Mouse (Mus musculus) mesoderm, embryonic 11.5 days (tissue): ENCODE results near the gene Med29.

Experiments
- DNase-seq: peaks from one replicate; pipeline ENCODE4 v3.0.0-alpha.2; 2012; ENCODE audit warnings: low read depth, low spot score

Gene Med29

DNA sequence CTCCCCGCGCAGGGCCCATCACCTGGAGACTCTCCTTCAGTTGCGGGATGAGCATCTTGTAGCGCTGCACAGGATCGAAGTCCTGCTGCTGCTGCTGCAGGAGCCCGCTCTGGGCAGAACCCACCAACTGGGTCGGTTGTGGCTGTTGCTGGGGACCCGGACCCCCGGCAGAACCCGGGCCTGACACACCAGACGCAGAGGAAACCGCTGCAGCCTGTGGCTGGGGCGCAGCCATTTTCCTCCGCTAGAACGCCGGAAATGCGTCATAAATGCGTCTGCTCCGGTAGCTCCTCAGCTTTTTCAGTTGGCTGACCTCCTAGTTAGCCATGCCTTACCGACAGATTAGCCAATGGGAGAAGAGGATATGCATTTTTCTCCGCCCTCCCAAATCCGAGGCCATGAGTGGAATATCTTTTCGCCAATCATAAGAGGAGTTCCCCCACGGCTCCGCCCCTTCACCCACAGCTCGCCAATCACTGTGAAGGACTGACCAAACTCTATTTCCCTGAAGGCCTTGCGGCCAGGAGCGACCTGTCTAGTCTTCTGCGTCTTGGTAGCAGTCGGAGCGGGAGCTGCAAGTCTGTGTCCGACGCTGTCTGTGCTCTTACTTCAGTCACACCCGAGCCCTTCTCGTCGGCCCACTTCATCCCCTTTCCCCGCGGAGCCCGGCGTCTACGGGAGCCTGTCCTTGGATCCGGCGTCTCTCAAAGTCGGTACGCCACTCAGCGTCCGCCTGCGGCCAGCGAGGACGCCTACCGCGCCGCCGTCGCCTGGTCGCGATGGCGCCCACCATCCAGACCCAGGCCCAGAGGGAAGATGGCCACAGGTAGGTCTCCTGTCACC lies at the start of gene Med29, which contains the start of gene Paf1:
Gene Med29, minus strand, starts transcription at position 280 of the 843 bp plus-strand sequence.
Gene Paf1, plus strand, starts transcription at position 523 of the 843 bp plus-strand sequence.
- peak; percentile 99 for DNase-seq

DNA sequence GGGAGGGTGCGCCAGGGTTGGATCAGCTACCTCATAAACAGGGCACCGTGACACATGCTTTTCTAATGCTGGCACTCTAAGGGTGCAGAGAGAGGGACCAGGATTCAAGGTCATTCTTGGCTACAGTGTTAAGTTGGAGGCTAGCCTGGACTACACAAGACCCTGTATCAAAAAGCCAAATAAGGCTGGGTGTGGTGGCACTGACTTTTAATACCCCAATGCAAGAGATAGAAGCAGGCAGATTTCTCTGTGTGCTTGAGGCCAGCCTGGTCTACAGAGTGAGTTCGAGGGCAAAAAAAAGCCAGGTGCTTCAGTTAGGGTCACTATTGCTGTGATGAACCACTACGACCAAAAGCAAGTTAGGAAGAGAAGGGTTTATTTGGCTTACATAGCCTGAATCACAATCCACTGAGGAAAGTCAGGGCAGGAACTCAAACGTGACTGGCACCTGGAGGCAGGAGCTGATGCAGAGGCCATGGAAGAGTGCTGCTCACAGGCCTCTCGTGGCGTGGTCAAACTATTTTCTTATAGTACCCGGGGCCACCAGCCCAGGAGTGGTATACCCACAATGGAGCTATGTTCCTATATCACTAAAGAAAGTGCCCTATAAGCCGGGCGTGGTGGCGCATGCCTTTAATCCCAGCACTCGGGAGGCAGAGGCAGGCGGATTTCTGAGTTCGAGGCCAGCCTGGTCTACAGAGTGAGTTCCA lies 49.4 kb upstream of the Med29 start:
- DNase-seq = no peak

DNA sequence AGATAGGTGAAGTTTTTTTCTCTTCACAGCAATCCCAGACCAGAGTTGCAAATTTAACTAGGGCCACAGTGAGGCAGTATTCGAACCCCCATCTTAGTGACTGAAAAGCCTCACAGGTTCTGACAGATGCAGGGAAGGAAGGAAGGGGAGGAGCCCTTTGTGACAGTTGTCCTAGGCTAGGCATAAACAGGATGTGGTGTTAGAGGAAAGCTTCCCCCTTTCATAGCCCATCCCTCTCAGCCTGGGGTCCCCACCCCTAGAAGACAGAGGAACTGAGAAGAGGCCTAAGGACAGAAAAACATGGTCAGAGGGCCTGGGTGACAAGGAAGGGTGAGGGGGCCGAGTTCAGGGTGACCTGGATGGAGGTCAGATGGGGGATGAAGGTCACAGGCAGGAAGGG lies 48.2 kb upstream of the Med29 start:
- DNase-seq = no peak

DNA sequence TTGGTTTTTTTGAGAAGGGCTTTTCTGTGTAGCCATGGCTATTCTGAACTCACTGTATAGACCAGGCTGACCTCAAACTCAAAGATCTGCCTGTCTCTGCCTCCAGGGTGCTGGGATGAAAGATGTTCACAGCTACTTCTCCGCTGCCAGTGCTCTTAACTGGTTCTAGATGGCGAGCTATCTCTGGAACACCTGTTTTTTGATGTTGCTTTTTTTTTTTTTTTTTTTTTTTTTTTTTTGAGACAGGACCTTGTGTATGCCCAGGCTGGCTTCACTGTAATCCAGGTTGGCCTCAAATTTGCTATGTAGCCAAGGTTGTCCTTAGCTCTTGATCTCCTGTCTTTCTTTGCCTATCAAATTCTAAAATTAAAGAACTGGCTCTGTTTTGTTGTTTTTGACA lies 46.3 kb upstream of the Med29 start:
- DNase-seq = no peak

DNA sequence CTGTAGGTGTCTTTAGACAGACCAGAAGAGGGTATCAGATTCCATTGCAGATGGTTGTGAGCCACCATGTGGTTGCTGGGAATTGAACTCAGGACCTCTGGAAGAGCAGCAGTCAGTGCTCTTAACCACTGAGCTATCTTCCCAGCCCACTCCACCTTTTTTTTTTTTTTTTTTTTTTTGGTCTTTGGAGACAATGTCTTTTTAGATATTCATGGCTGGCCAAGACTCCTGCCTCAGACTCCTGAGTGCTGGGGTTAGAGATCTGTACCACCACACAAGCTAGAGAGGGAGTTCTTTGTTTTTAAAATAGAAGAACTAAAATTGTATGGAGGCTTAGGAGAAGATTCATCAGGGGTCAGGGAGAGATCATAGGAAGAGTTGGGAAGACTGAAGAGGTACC lies 45.5 kb upstream of the Med29 start:
- DNase-seq = no peak

DNA sequence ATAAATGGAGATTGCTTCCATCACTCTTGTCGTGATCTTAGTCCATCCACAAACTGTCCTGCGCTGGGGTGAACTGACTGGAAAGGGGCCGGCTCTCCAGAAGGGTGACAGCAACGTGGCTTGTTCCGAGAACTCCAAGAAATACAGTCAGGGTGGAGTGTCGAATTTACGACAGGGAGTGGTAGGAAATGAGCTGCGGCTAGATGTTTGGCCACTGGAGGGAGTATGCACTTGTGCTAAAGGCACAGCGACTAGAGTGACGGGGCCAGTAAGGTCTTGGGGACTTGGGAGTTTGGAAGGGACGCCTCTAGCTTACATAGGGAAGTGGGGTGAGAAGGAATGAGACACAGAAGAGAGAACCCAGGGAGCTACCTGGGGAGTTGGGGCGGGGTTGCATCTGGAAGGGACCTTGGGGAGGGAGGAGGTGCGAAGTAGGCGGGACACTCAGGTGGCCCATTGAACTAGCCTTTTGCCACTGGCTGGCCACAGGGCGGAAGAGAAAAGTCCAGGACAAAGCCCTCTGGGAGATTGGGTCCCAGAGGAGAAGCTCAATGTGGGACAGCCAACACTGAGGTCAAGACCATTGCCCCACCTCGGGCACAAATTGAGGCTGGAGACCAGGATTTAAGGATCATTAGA lies 44.5 kb upstream of the Med29 start, which contains the start of gene Gmfg:
Gene Gmfg, plus strand, starts transcription at position 516 of the 639 bp plus-strand sequence.
- peak; percentile 86 for DNase-seq

DNA sequence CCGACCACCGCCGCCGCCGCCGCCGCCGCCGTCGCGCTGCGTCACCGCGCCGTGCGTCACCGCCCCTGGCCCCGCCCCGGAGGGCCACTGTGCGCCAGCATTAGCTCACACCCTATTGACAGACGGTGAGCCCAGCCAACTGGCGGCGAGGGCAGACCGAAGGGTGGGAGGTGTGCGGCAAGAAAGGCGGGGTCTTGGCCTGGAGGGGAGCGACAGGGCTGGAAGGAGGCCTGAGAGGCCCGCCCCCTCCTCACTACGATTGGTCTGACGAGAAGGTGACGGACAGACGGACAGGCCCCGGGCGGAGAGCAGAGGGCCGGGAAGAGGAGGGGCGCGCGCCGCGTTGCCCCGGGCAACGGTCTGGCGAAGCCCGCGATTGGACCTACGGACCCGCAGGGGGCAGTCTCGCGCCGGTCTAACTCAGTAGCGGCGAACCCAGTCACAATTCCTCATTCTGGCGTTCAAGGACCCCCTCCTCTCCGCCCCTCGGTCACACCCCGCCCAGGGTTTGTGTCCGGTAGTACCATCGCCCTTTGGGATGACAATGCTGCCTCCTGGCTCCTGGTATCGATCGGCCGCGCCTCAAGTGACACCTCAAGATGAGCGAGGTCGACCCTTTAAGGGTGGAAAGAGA lies 43.9 kb upstream of the Med29 start:
- DNase-seq = peak; percentile 100

DNA sequence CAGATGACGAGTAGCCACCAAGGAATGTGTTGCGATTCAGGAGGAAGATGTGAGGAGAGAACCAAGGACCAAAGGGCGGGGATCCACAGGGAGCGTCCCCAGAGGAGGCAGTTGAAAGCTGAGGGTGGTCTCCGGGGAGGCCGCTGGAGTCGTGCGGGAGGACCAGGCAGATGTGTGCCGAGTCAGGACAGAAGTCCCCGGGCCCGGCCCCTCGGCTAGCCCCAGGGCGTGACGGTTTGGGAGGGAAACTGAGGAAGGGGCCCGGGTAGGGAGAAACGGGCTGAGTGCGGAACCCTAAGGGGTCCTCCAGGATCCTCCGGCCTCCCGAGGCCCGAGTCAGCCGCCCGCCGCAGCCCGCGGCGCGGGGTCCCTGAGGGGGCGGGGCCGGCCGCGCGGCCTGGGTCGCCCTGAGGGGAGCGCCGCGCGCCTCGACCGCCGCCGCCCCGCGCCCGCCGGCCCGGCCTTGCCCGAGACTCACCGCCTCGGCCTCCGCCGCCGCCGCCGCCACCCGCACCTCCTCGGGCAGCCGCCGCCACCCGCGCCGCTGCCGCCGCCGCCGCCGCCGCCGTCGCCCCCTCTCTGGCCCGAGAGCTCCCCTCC lies 43.3 kb upstream of the Med29 start:
- no peak for DNase-seq

DNA sequence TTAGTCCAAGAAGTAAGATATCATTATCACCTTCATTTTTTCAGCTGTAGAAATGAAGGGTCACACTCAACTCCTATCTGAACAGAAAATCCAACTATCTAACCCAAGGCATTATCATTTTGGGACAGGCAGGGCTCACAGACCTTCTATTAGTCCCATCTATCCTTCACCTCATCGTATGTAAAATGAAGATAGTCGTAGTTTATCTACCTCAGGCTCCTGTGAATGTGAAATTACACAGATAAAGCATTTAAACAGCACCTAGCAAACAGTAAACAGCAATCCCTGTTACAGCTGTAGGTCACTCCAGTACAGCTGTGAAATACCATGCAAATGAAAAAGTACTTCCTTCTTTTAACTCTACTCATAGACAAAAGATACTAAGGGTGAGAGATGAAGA lies 39.7 kb upstream of the Med29 start:
- no peak for DNase-seq

DNA sequence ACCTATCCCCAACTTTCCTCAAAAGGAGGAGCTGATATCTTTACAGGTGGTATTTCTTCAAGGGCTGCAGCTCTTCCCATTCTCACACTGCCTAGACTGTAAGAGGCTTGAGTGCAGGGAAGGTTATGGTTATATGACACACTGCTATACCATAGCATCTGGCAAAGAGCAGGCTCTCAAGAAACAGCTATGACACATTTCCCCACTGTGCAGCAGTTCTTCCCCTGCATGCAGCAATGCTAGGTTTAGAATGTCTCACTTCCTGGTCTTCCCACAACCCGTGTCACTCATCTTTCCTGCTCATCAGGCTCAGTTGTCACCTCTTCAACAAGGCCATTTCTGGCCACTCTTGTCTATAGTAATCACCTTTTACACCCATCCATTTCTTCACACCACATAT lies 38.0 kb upstream of the Med29 start:
- no peak for DNase-seq

DNA sequence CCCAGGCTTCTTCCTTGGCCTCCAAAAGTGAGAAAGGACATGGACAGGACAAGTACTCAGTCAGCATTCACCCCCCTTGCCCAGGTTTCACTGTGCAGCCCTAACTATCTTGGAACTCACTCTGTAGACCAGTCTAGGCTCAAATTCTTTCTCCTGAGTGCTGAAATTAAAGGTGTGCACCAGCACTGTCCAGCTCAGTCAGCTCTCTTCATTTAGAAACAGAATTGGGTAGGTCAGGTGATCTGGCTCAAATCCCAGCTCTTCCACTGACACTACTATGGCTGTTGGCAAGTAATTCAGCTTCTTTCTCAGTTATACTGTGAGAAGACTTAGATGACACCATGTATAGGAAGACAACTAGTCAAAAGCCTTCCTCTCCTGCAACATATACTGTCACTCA lies 35.2 kb upstream of the Med29 start:
- no peak for DNase-seq

DNA sequence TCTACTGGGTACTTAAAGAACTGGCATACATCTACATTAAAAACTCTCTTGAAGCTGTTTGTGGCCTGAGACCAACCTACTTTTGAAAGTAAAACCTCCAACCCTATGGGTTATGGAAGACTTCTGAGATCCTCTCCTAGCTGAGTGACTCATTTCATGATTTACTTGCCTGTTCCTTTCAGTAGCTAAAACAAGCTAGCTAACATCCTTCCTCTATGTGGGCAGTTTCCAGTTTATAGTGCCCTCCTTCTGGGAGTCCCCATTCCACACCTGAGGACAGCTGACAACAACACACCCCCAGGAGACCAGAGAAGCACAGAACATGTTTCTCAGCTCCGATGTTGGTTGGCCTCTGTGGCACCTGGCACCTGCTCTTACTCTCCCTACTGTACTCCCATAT lies 30.5 kb upstream of the Med29 start:
- no peak for DNase-seq

DNA sequence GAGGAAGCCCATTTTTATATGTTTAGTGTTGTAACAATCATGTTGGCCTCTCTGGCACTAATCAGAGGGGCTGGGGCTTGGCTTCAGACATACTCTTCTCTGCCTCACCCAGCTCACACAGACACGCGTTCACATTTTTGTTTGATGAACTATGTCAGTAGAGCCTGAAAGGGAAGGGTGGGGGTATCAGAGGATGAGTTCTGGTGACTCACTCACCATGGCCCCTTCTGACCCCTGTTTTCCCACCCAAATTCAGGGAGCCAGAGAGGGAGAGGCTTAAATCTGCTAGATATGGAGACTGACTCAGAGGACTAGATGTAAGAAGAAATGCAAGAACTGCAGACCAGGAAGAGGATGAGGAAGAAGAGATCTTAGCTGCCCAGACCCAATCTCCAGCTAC lies 26.9 kb upstream of the Med29 start:
- DNase-seq = no peak

DNA sequence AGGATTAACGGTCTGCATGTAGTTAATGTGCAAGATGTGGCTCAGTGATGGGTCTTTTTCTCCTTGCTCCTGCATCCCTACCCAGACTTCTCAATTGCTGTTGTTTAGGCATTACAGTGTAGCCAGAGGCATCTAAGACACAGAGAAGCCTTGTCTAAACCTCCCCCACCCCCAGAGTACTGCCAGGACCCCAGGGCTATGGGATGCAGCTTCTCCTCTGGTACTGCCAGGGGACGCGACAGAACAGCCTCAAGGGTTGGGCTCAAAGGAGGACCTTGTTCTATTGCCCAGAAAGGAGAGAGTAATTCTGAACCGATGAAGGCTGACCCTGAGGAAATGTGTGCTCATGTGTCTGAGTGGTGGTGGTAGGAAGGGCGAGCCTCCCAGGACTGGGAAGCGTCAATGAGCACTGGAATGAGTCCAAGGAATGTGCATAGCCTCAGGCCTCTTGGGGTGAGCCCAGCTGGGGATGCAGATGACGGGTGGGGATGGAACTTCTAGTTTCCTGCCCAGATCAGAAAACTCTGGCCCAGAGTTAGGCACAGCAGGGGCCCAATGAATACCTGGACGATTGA lies 25.7 kb upstream of the Med29 start:
- DNase-seq = no peak

DNA sequence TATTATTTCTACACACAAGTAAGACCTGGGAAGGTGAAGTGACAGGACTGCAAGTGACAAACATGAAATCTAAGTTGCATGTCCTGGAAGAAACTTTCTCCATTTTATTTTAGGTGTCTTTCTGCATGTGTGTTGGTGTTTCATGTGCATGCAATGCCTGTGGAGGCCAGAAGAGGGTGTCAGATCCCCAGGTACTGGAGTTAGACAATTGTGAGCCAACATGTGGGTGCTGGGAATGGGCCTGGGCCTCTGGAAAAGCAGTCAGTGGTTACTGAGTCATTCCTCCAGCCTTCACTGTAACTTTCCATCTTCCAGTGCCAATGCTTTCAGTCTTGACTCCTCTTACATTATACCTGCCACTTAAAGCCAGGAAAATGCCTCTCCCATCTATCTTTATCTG lies 24.9 kb upstream of the Med29 start:
- no peak for DNase-seq

DNA sequence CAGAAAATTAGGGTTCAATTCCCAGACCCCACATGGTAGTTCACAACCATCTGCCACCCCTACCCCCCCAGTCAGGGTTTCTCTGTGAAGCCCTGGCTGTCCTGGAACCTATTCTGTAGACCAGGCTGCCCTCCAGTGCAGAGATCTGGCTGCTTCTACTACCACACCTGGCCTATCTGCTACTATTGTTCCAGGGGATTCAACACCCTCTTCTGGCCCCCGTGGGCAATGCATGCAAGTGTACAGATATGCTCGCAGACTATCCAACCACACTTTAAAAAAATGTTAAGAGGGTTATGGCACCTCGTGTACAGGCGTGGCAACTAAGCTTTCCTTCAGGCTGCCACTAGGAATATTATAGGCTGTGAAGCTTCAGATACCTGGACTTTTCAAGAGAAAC lies 20.3 kb upstream of the Med29 start:
- DNase-seq = no peak

DNA sequence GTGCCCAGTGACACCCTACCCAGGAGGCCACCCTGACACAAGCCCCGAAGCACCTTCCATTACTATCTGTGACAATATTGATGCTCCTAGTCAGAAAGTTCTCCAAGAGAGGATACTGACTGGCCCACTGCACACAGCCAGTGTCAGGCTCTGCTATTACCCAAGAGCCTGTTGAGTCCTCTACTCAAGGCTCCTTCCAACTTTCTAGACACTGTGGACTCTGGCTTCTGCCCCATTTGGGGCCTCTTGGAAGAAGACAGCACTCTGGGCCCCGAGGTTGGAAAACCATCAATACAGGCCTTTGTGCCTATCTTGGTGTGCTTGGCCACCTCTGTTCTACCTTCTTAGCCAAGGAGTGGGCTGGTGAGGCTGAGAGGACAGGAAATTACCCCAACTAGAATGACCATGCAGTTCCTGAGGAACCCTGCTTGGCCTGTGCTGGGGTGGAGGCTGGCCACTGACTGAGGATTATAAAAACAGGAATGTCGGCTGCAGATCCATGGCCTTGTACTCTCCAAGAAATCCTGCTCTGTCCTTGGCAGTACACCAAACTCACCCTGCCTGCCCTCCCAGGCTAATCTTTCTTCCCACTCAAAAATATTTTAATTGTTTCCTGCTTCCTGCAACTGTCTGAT lies 18.4 kb upstream of the Med29 start:
- no peak for DNase-seq

DNA sequence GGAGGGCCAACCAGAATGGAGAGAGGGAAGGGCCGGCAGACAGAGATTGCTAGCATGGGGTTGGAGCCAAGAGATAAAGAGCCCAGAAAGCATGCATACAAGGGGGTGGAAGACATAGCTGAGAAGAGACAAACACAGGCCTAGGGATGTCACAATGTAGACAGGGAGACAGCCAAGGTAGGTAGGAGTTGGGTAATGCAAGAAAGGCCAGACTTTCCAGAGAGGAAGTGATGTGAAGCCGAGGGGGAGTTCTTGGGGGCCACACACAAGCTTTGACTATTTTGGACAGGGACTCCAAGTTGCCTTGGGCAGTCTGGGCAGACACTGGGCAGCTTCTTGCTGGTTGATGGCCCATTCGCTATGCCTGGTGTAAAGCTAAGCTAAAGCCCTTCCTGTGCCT lies 9.4 kb upstream of the Med29 start:
- DNase-seq = no peak

DNA sequence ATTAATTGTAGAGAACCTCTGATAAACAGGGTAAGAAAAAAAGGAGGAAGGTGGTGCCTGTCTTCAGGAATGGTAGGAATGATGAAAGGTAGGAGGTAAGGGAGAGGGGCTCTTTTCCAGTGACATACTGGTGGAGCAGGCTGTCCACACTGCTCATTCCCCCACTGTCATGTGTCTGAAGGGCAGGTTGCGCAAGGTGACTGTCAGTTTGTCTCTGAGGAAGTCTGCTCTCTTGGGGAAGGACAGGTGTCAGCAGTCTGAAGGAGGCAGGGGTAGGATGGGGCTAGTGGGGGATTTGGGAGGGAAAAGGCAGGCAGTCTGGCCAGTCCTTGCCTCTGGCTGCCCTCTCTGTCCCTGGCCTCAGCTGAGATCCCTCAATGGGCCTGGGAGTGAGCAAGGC lies 8.5 kb upstream of the Med29 start:
- DNase-seq = no peak

DNA sequence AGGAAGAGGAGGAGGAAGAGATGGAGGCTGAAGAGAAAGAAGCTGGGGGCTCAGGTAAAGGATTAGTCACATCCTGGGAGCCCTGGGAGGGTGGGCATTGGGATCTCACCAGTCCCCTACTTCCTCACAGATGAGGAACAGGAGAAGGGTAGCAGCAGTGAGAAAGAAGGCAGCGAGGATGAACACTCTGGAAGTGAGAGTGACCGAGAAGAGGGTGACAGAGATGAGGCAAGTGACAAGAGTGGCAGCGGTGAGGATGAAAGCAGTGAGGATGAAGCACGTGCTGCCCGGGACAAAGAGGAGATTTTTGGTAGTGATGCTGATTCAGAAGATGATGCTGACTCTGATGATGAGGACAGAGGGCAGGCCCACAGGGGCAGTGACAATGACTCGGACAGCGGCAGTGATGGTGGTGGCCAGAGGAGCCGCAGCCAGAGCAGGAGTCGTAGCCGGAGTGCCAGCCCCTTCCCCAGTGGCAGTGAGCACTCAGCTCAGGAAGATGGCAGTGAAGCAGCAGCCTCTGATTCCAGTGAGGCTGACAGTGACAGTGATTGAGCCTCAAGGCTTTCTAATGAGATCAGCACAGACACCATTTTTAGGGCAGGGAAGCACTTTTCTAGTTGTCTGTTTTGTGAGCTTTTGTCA lies 6.3 kb upstream of the Med29 start:
- no peak for DNase-seq
